Mouse (Mus musculus): ENCODE data around the gene Klrb1c.

- TF ChIP-seq CTCF (IDR thresholded peaks at IDR 0.05; ENCODE audit: control insufficient read depth, insufficient read depth, low read length), result no peak
- no peak for TF ChIP-seq POLR2A (IDR thresholded peaks at IDR 0.05; ENCODE audit: borderline replicate concordance, control insufficient read depth, low read depth, low read length)
Observed at GRCm38 (mm10) chr6:128734896-128735295, 54.1 kb downstream of the Klrb1c start.
